Mouse (Mus musculus) heart, adult 10 weeks (tissue): ENCODE results near the gene Lrrc4c. TPM values are rescaled to one million over a fixed set of nuclear protein-coding genes. Genes with fewer than 3 reads are reported as not detected.

Experiments
- polyA plus RNA-seq: library from polyadenylated mRNA; stranded (reverse); fragments of 350-450 nt; fragmentation: Illumina TruSeq; extraction: RNeasy Lipid Tissue Mini Kit (QIAGEN cat#74804); gene quantifications from one replicate; pipeline ENCODE4 v1.2.3, GENCODE M21; 2014; ENCODE audit warnings: low read depth, low replicate concordance

Lrrc4c gene
- polyA plus RNA-seq: 0.76 TPM

DNA sequence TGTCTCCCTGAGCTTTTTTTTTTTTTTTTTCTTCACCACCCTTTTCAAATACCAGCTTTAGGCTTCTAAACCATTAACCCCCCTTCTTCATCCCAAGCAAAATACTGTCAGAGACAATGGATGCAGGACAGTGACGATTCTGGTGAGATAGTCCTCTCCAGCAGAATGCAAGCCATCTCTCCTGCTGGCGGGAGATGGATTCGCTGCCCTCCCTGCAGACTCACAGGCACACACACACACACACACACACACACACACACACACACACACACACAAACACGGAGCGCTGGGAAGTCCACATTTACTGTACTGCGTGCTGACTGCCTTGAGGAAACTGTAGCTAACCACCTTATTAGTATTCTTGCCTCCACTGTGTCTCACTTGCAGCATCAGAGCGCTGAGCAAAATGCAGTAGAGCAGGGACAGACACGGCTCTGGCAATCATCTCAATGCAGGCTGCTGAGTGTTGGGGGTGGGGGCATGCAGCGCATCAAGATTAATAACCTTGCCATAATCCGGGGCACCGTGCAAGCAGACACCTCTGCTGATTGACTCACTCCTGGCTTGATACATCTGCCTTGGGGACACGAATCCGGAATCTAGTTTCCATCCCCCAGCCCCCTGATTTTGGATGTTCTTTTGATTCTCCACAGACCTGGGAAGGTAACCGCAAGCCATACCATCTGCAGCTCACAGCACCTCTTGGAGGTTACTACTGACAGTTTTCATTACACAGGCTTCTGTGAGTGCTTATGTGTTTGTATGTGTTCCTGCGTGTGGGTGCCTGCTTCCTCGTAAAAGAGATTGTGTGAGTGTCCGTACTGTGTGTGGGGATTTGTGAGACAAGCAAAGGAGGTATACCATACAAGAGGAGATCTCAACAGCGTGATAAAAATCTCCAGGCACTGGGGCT lies at the start of gene Lrrc4c:
Gene Lrrc4c (plus strand): TSS at position 783 of the 913 bp plus-strand sequence.

